In genomic region chr8:6125265-6125664, GRCm38 (mm10) we compare ENCODE assay signal across 32 mouse cellular contexts.
"Had no signal": no experiment of that assay in that cellular context is flagged by ENCODE, and none has a peak within 500 bp of the region (broad histone marks: within the 10 kb centered on the region; RNA-seq: fewer than 3 reads in every experiment).

No protein-coding gene starts in this region.

- H3K9ac ChIP-seq: limb, embryonic 12.5 days; limb, embryonic 13.5 days; limb, embryonic 15.5 days; liver, embryonic 12.5 days; liver, embryonic 13.5 days; liver, embryonic 14.5 days; liver, embryonic 15.5 days; liver, postnatal 0 days; lung, embryonic 14.5 days; lung, embryonic 15.5 days; midbrain, embryonic 12.5 days; midbrain, embryonic 13.5 days; midbrain, embryonic 15.5 days; neural tube, embryonic 12.5 days had no signal

- H3K4me2 ChIP-seq: limb, embryonic 12.5 days; limb, embryonic 13.5 days; limb, embryonic 15.5 days; liver, embryonic 11.5 days; liver, embryonic 12.5 days; liver, embryonic 13.5 days; liver, embryonic 15.5 days; lung, embryonic 14.5 days; lung, embryonic 15.5 days; midbrain, embryonic 11.5 days; midbrain, embryonic 12.5 days; midbrain, embryonic 13.5 days; midbrain, embryonic 15.5 days; neural tube, embryonic 12.5 days had no signal

- H3K27me3 ChIP-seq: limb, embryonic 12.5 days; limb, embryonic 13.5 days; limb, embryonic 15.5 days; liver, embryonic 12.5 days; liver, embryonic 13.5 days; liver, embryonic 15.5 days; lung, embryonic 15.5 days; megakaryocyte, embryonic 14.5 days; midbrain, embryonic 12.5 days; midbrain, embryonic 13.5 days; midbrain, embryonic 15.5 days; neural tube, embryonic 12.5 days had no signal

- H3K9me3 ChIP-seq: limb, embryonic 10.5 days; limb, embryonic 12.5 days; limb, embryonic 13.5 days; limb, embryonic 15.5 days; liver, embryonic 12.5 days; liver, embryonic 13.5 days; liver, embryonic 15.5 days; lung, embryonic 15.5 days; megakaryocyte, embryonic 14.5 days; midbrain, embryonic 10.5 days; midbrain, embryonic 12.5 days; midbrain, embryonic 13.5 days; midbrain, embryonic 15.5 days; neural tube, embryonic 12.5 days had no signal

- DNase-seq: left cerebral cortex, postnatal 4 days; liver; liver, embryonic 13.5 days; liver, postnatal 0 days; lung, adult 18-20 months; lung, adult 2 months; lung, embryonic 14.5 days; lung, postnatal 10 days; lung, postnatal 14 days; lung, postnatal 36 days; lung, postnatal 4 days; midbrain, embryonic 14.5 days had no signal

- H3K4me1 ChIP-seq: limb, embryonic 10.5 days; limb, embryonic 12.5 days; limb, embryonic 13.5 days; limb, embryonic 15.5 days; liver, embryonic 12.5 days; liver, embryonic 13.5 days; liver, embryonic 15.5 days; lung, embryonic 15.5 days; megakaryocyte, embryonic 14.5 days; midbrain, embryonic 12.5 days; midbrain, embryonic 13.5 days; midbrain, embryonic 15.5 days; neural tube, embryonic 12.5 days had no signal

- H3K4me3 ChIP-seq: limb, embryonic 10.5 days; limb, embryonic 12.5 days; limb, embryonic 13.5 days; limb, embryonic 15.5 days; liver, embryonic 12.5 days; liver, embryonic 13.5 days; liver, embryonic 15.5 days; lung, embryonic 15.5 days; megakaryocyte, embryonic 14.5 days; midbrain, embryonic 10.5 days; midbrain, embryonic 12.5 days; midbrain, embryonic 13.5 days; midbrain, embryonic 15.5 days; myocyte; neural tube, embryonic 12.5 days had no signal

- H3K36me3 ChIP-seq: limb, embryonic 10.5 days; limb, embryonic 12.5 days; limb, embryonic 13.5 days; limb, embryonic 15.5 days; liver, embryonic 12.5 days; liver, embryonic 13.5 days; liver, embryonic 15.5 days; lung, embryonic 15.5 days; midbrain, embryonic 10.5 days; midbrain, embryonic 12.5 days; midbrain, embryonic 13.5 days; midbrain, embryonic 15.5 days; neural tube, embryonic 12.5 days had no signal

- ATAC-seq: liver, embryonic 12.5 days; liver, postnatal 0 days; lung, postnatal 0 days; midbrain, embryonic 13.5 days; midbrain, embryonic 15.5 days; midbrain, embryonic 16.5 days had no signal

- H3K27ac ChIP-seq: limb, embryonic 10.5 days; limb, embryonic 12.5 days; limb, embryonic 13.5 days; limb, embryonic 15.5 days; liver, embryonic 12.5 days; liver, embryonic 13.5 days; liver, embryonic 14.5 days; liver, embryonic 15.5 days; lung, embryonic 15.5 days; macrophage; midbrain, embryonic 10.5 days; midbrain, embryonic 12.5 days; midbrain, embryonic 13.5 days; midbrain, embryonic 15.5 days; neural tube, embryonic 12.5 days had no signal
